Mouse (Mus musculus): ENCODE data around the gene Prr15l. TPM values are rescaled to one million over a fixed set of nuclear protein-coding genes. Genes with fewer than 3 reads are reported as not detected.
A peak's percentile ranks its signal among the peaks of the same experiment; 100 is the strongest.

The Prr15l gene
- polyA plus RNA-seq, 1 experiment from 2014 or later = 2.4 TPM

DNA sequence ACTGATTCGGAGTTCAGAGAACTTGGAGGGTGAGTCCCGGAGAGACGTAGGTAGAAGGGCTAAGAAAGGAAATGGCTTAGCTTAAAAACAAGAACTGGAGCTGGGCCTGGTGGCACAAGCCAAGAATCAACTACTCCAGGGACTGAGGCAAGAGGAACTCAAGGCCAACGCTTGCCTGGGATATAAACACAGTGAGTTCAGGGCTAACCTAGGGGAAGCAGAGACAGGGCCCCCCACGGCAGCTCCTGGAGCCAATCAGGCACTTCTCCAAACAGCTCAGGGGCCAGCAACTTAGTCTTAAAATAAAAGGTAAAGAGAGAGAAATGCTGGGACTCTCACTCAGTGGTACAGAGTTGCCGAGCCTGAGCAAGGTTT, 10.5 kb downstream of the Prr15l start:
- peak overlapping the region; percentile 90 for H3K9ac ChIP-seq
- H3K36me3 ChIP-seq = peaks cover 77% of the 10 kb centered on the region
- ATAC-seq = no peak
- H3K4me3 ChIP-seq = peak overlapping the region; percentile 76
- peaks cover 83% of the 10 kb centered on the region for H3K4me1 ChIP-seq
- H3K27me3 ChIP-seq (replicated peaks) = no peaks in the 10 kb centered on the region
- no peaks in the 10 kb centered on the region for H3K9me3 ChIP-seq (replicated peaks)
- WGBS (ENCODE audit: insufficient replicate concordance) = 79% methylated on average over 6 of the region's 6 CpGs
- peak overlapping the region; percentile 96 for H3K4me2 ChIP-seq
- H3K27ac ChIP-seq = peak overlapping the region; percentile 98

GRCm38 (mm10) chr11:96940578-96941465, 12.9 kb downstream of the Prr15l start:
- Histone ChIP-seq H3K4me3 (peak overlapping the region; percentile 76), H3K36me3 (peaks cover 77% of the 10 kb centered on the region), H3K9ac (peak overlapping the region; percentile 90), H3K27ac (peak overlapping the region; percentile 98), H3K27me3 (replicated peaks) (no peaks in the 10 kb centered on the region), H3K4me1 (peaks cover 76% of the 10 kb centered on the region), H3K9me3 (replicated peaks) (no peaks in the 10 kb centered on the region), H3K4me2 (peak overlapping the region; percentile 96)
- WGBS (ENCODE audit: insufficient replicate concordance) = 46% methylated on average over 16 of the region's 16 CpGs
- peak; percentile 11 for ATAC-seq

DNA sequence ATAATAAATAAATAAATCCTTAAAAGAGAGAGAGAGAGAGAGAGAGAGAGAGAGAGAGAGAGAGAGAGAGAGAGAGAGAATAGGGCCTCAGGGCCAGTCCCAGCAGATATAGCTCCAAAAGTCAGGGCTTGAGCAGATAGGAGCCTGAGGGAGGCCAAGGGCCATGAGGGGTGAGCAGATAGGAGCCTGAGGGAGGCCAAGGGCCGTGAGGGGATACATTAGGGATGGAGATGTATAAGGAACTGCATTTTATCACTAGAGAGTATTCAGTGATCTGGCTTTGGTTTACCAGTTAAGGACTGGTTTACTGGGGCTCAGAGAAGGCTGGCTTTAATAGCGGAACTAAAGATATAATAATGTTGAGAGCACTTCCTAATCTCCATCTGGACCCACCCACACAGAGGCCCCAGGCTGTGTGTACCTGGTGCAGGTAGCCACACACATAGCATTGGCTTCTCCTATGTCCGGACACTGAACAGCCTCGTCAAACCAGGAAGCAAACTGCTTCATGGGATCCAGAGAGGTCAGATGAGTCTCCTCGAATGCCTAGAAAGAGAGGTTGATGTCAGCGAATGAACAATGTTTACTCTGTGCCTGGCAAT, 14.2 kb downstream of the Prr15l start:
- Histone ChIP-seq H3K27me3 (replicated peaks) (no peaks in the 10 kb centered on the region), H3K4me1 (peaks cover 75% of the 10 kb centered on the region), H3K4me3 (peak overlapping the region; percentile 76), H3K27ac (peak overlapping the region; percentile 98), H3K4me2 (peak overlapping the region; percentile 96), H3K36me3 (peaks cover 74% of the 10 kb centered on the region), H3K9ac (peak overlapping the region; percentile 90), H3K9me3 (replicated peaks) (no peaks in the 10 kb centered on the region)
- peak; percentile 76 for ATAC-seq
- WGBS (ENCODE audit: insufficient replicate concordance) = 36% methylated on average over 6 of the region's 6 CpGs

GRCm38 (mm10) chr11:96943746-96944304, 15.9 kb downstream of the Prr15l start, which contains the start of gene Pnpo:
Gene Pnpo, minus strand, starts transcription at chr11:96943986.
- Histone ChIP-seq H3K36me3 (peaks cover 66% of the 10 kb centered on the region), H3K4me2 (peak within 1 kb of the TSS; percentile 96), H3K4me3 (peak within 1 kb of the TSS; percentile 76), H3K9me3 (replicated peaks) (no peaks in the 10 kb centered on the region), H3K9ac (peak within 1 kb of the TSS; percentile 90), H3K27ac (peak within 1 kb of the TSS; percentile 98), H3K4me1 (peaks cover 75% of the 10 kb centered on the region), H3K27me3 (replicated peaks) (no peaks in the 10 kb centered on the region)
- under 1% methylated on average over 29 of the region's 29 CpGs for WGBS (ENCODE audit: insufficient replicate concordance)
- peak; percentile 84 for ATAC-seq

DNA sequence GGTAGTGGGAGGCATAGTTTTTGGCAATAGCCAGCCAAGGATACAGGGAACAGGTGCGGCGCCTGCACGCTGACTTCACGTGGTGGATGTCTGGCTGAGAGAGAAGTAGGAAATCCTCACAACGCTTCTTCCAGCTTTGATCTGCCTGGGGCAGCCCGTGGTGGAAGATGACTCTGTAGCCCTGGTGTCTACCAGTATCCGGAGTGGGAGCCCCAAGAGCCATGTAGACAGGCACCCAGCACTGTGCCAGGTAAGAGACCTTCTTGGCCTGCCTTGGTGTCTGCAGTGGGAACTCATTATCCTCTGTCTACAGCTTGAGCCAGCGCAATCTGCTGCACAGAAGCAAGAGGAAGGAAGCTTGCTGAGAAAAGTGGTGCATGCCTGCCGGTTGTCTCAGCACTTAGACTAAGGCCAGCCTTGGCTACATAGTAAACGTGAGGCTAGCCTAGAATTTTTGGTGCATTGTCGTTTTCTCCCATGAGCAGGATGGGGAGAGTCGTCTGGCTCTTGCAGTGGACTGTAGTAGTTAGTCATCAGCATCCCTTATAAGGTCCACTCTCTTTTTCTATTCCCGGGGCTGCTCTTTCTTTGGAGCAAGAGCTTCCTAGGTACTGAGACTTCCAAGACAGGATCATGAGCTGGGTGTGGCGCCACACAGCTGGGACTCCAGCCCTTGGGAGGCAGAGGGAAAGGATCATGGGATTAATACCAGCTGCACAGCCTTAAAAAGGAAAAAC, 17.1 kb downstream of the Prr15l start:
- Histone ChIP-seq H3K27me3 (replicated peaks) (no peaks in the 10 kb centered on the region), H3K4me1 (peaks cover 75% of the 10 kb centered on the region), H3K4me2 (peak overlapping the region; percentile 96), H3K36me3 (peaks cover 66% of the 10 kb centered on the region), H3K9me3 (replicated peaks) (no peaks in the 10 kb centered on the region), H3K4me3 (peak overlapping the region; percentile 76), H3K27ac (peak overlapping the region; percentile 98), H3K9ac (peak overlapping the region; percentile 90)
- WGBS (ENCODE audit: insufficient replicate concordance) = 17% methylated on average over 14 of the region's 14 CpGs
- ATAC-seq = no peak

- Histone ChIP-seq H3K9me3 (replicated peaks) (0 out of 2 replicates have a peak, but pooled peaks cover 3% of the 10 kb centered on the region), H3K27ac (peak overlapping the region; percentile 98), H3K4me1 (peaks cover 75% of the 10 kb centered on the region), H3K4me3 (peak overlapping the region; percentile 76), H3K9ac (peak overlapping the region; percentile 90), H3K4me2 (peak overlapping the region; percentile 96), H3K27me3 (replicated peaks) (no peaks in the 10 kb centered on the region), H3K36me3 (peaks cover 66% of the 10 kb centered on the region)
- ATAC-seq = no peak
- 45% methylated on average over 9 of the region's 9 CpGs for WGBS (ENCODE audit: insufficient replicate concordance)
These were observed 18.6 kb downstream of the Prr15l start for GRCm38 (mm10) chr11:96946498-96946897.

GRCm38 (mm10) chr11:96947849-96948248, 19.9 kb downstream of the Prr15l start:
- peaks cover 86% of the 10 kb centered on the region for H3K4me1 ChIP-seq
- peak overlapping the region; percentile 96 for H3K4me2 ChIP-seq
- H3K9me3 ChIP-seq (replicated peaks) = 0 out of 2 replicates have a peak, but pooled peaks cover 3% of the 10 kb centered on the region
- no peaks in the 10 kb centered on the region for H3K27me3 ChIP-seq (replicated peaks)
- H3K36me3 ChIP-seq = peaks cover 68% of the 10 kb centered on the region
- WGBS (ENCODE audit: insufficient replicate concordance) = 16% methylated on average over 4 of the region's 4 CpGs
- H3K9ac ChIP-seq = peak overlapping the region; percentile 90
- ATAC-seq = peak; percentile 78
- peak overlapping the region; percentile 98 for H3K27ac ChIP-seq
- H3K4me3 ChIP-seq = peak overlapping the region; percentile 76

DNA sequence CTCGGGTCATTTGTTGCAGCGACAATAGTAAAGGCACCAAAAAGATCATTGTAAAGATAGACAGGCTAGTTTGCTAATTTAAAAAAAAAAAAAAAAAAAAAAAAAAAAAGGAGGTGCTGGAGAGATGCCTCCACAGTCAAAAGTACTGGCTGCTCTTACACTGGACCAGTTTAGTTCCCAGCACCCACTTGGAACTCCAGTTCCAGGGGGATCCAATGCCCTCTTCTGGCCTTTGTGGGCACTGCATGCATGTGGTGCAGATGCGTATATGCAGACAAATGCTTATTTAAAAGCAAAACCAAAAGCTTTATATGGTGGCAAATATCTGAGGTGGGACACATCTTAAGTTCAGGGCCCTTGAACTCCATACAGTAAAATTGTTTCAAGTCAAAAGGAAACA, 22.9 kb downstream of the Prr15l start:
- Histone ChIP-seq H3K27ac (peak overlapping the region; percentile 98), H3K27me3 (replicated peaks) (no peaks in the 10 kb centered on the region), H3K36me3 (peaks cover 89% of the 10 kb centered on the region), H3K9ac (no peak overlapping the region; the same call in 1 of the 2 replicates), H3K4me1 (peaks cover 95% of the 10 kb centered on the region), H3K9me3 (replicated peaks) (0 out of 2 replicates have a peak, but pooled peaks cover 3% of the 10 kb centered on the region), H3K4me3 (no peak overlapping the region), H3K4me2 (no peak overlapping the region)
- 93% methylated on average over 3 of the region's 3 CpGs for WGBS (ENCODE audit: insufficient replicate concordance)
- ATAC-seq = no peak

DNA sequence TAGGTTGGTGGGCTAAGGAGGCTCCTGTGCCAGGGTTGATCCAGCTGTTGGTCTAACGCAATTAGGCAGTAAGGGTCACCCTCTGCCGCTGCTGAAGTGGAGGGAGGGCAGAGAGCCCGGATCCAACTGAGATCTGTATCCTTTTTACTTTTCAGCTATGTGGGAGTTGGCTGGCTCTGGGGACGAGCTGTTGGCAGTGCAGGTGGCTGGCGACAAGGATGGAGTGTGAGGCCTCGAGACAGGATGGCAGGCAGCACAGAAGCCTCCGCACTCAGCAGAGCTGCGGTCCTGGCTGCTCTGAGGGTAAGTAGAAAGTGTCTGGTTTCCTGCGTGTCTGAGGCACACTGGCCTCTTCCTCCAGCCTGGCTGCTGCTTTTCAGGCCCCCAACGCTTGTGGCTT, 24.5 kb downstream of the Prr15l start:
- no peak overlapping the region for H3K4me2 ChIP-seq
- peak overlapping the region; percentile 74 for H3K27ac ChIP-seq
- H3K36me3 ChIP-seq = peaks cover 93% of the 10 kb centered on the region
- peaks cover 96% of the 10 kb centered on the region for H3K4me1 ChIP-seq
- H3K9me3 ChIP-seq (replicated peaks) = 0 out of 2 replicates have a peak, but pooled peaks cover 3% of the 10 kb centered on the region
- no peaks in the 10 kb centered on the region for H3K27me3 ChIP-seq (replicated peaks)
- H3K4me3 ChIP-seq = no peak overlapping the region
- 78% methylated on average over 10 of the region's 10 CpGs for WGBS (ENCODE audit: insufficient replicate concordance)
- H3K9ac ChIP-seq = peak overlapping the region; percentile 10; the same call in 1 of the 2 replicates
- no peak for ATAC-seq

DNA sequence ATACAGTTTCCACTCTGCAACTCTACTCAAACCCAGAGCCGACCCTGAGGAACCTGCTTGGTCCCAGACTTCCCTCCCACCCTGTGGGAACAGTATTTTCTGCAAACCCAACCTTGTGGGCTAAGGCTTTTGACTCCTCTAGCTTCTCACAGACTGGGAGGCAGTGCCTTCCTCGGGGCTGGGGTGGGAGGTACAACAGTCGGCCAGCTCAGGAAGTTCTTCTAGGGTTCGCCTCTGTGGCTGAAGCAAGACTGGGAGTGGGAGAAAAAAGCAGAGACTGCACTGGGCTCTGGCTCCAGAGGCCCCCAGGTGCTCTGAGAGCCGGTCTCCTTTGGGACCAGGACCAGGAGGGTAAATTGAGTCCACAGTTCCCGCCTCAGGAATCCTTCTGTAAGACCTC, 25.0 kb downstream of the Prr15l start:
- peaks cover 98% of the 10 kb centered on the region for H3K36me3 ChIP-seq
- 74% methylated on average over 6 of the region's 6 CpGs for WGBS (ENCODE audit: insufficient replicate concordance)
- peak overlapping the region; percentile 10; the same call in 1 of the 2 replicates for H3K9ac ChIP-seq
- peaks cover 96% of the 10 kb centered on the region for H3K4me1 ChIP-seq
- 0 out of 2 replicates have a peak, but pooled peaks cover 3% of the 10 kb centered on the region for H3K9me3 ChIP-seq (replicated peaks)
- H3K4me3 ChIP-seq = no peak overlapping the region
- H3K4me2 ChIP-seq = no peak overlapping the region
- no peak for ATAC-seq
- H3K27ac ChIP-seq = peak overlapping the region; percentile 74
- no peaks in the 10 kb centered on the region for H3K27me3 ChIP-seq (replicated peaks)

- Histone ChIP-seq H3K4me2 (peak overlapping the region; percentile 57), H3K27ac (peak overlapping the region; percentile 92), H3K9me3 (replicated peaks) (0 out of 2 replicates have a peak, but pooled peaks cover 3% of the 10 kb centered on the region), H3K9ac (peak overlapping the region; percentile 63), H3K4me1 (peaks cover 92% of the 10 kb centered on the region), H3K27me3 (replicated peaks) (no peaks in the 10 kb centered on the region), H3K36me3 (peaks cover 99% of the 10 kb centered on the region), H3K4me3 (no peak overlapping the region)
- 77% methylated on average over 4 of the region's 4 CpGs for WGBS (ENCODE audit: insufficient replicate concordance)
- no peak for ATAC-seq
These were observed 27.2 kb downstream of the Prr15l start for GRCm38 (mm10) chr11:96955094-96955493.
